Mouse (Mus musculus) lung, embryonic 16.5 days (tissue): ENCODE results near the gene Sycn. TPM values are rescaled to one million over a fixed set of nuclear protein-coding genes. Genes with fewer than 3 reads are reported as not detected.
A peak's percentile ranks its signal among the peaks of the same experiment; 100 is the strongest.

Experiments
- ATAC-seq: fragments of 200-750 bp; cut with Nextera tagmentation; 2 replicates; pipeline ENCODE4 v1.8.0; 2017; ENCODE audit warnings: low read depth, mild to moderate bottlenecking, moderate library complexity
- H3K27ac ChIP-seq: fragments of 300-500 bp; sonication (generic); 2 replicates; pipeline ENCODE4 v1.5.1; 2014; ENCODE audit warnings: mild to moderate bottlenecking, control low read depth, low read length
- H3K27me3 ChIP-seq: fragments of 300-500 bp; sonication (generic); 2 replicates; pipeline ENCODE4 v1.6.1; 2014; ENCODE audit warnings: low read depth, low read length, mixed read lengths; ENCODE audit not compliant: control insufficient read depth, insufficient read depth
- H3K36me3 ChIP-seq: fragments of 300-500 bp; sonication (generic); 2 replicates; pipeline ENCODE4 v1.6.1; 2014; ENCODE audit warnings: low read length; ENCODE audit not compliant: control insufficient read depth, insufficient read depth
- H3K4me1 ChIP-seq: fragments of 300-500 bp; sonication (generic); replicated peaks from 2 replicates; pipeline ENCODE4 v1.6.1; 2014; ENCODE audit warnings: low read length, mixed read lengths; ENCODE audit not compliant: control insufficient read depth, insufficient read depth
- H3K4me2 ChIP-seq: fragments of 300-500 bp; sonication (generic); 2 replicates; pipeline ENCODE4 v1.6.1; 2014; ENCODE audit warnings: low read depth, low read length, control low read depth
- H3K4me3 ChIP-seq: fragments of 300-500 bp; sonication (generic); 2 replicates; pipeline ENCODE4 v1.5.1; 2014; ENCODE audit warnings: mild to moderate bottlenecking, low read length, control low read depth
- H3K9ac ChIP-seq: fragments of 300-500 bp; sonication (generic); 2 replicates; pipeline ENCODE4 v1.6.1; 2014; ENCODE audit warnings: low read length, control low read depth
- H3K9me3 ChIP-seq: fragments of 300-500 bp; sonication (generic); 2 replicates; pipeline ENCODE4 v1.6.1; 2016; ENCODE audit warnings: low read length; ENCODE audit not compliant: control insufficient read depth
- whole genome bisulfite sequencing: fragments of 180-500 bp; shearing (Covaris S2); extraction: QIAGEN DNeasy Blood & Tissue Kit; methylation state at CpG from one replicate; pipeline ENCODE4 v1.1.7; 2014; 5-methylcytosine and 5-hydroxymethylcytosine counted together
- polyA plus RNA-seq: library from polyadenylated mRNA; unstranded; fragments of >200 nt; fragmentation: Nextera tagmentation; extraction: Ambion mirVana; gene quantifications from 2 replicates; pipeline ENCODE4 v1.2.1, GENCODE M21; 2015

Gene Sycn
- polyA plus RNA-seq, 1 experiment from 2014 or later, result not detected

GRCm38 (mm10) chr7:28553076-28553475, 12.4 kb downstream of the Sycn start:
- Histone ChIP-seq H3K4me3 (no peak overlapping the region), H3K36me3 (no peaks in the 10 kb centered on the region), H3K27ac (no peak overlapping the region), H3K4me2 (no peak overlapping the region), H3K27me3 (no peaks in the 10 kb centered on the region; the same call in 1 of the 2 replicates), H3K4me1 (peaks cover 8% of the 10 kb centered on the region), H3K9ac (no peak overlapping the region), H3K9me3 (no peaks in the 10 kb centered on the region)
- WGBS, result 79% methylated on average over 6 of the region's 6 CpGs
- no peak for ATAC-seq

GRCm38 (mm10) chr7:28555939-28556535, 15.4 kb downstream of the Sycn start:
- no peak overlapping the region for H3K4me3 ChIP-seq
- H3K27me3 ChIP-seq, result no peaks in the 10 kb centered on the region
- peaks cover 24% of the 10 kb centered on the region for H3K4me1 ChIP-seq
- H3K9me3 ChIP-seq, result no peaks in the 10 kb centered on the region
- peaks cover 12% of the 10 kb centered on the region for H3K36me3 ChIP-seq
- ATAC-seq, result no peak
- H3K27ac ChIP-seq, result no peak overlapping the region
- no peak overlapping the region for H3K9ac ChIP-seq
- no peak overlapping the region for H3K4me2 ChIP-seq
- 9% methylated on average over 5 of the region's 5 CpGs for WGBS

GRCm38 (mm10) chr7:28557069-28557468, 16.4 kb downstream of the Sycn start:
- Histone ChIP-seq H3K4me2 (no peak overlapping the region), H3K27me3 (no peaks in the 10 kb centered on the region), H3K4me3 (no peak overlapping the region), H3K9ac (no peak overlapping the region), H3K4me1 (peaks cover 24% of the 10 kb centered on the region), H3K9me3 (no peaks in the 10 kb centered on the region), H3K36me3 (peaks cover 14% of the 10 kb centered on the region), H3K27ac (no peak overlapping the region)
- 52% methylated on average over 5 of the region's 5 CpGs for WGBS
- no peak for ATAC-seq

GRCm38 (mm10) chr7:28557708-28558107, 17.0 kb downstream of the Sycn start:
- H3K36me3 ChIP-seq, result peaks cover 19% of the 10 kb centered on the region
- WGBS, result 60% methylated on average over 6 of the region's 6 CpGs

GRCm38 (mm10) chr7:28558486-28558885, 17.8 kb downstream of the Sycn start:
- Histone ChIP-seq H3K4me3 (no peak overlapping the region), H3K36me3 (peaks cover 27% of the 10 kb centered on the region), H3K27ac (peak overlapping the region; percentile 77), H3K9me3 (no peaks in the 10 kb centered on the region), H3K9ac (no peak overlapping the region), H3K4me1 (peaks cover 24% of the 10 kb centered on the region), H3K27me3 (no peaks in the 10 kb centered on the region), H3K4me2 (no peak overlapping the region)
- WGBS, result 34% methylated on average over 4 of the region's 4 CpGs
- ATAC-seq, result peak; percentile 91

More at GRCm38 (mm10) chr7:28557708-28558107, 17.0 kb downstream of the Sycn start:
- no peak overlapping the region for H3K4me2 ChIP-seq
- no peak for ATAC-seq
- H3K27me3 ChIP-seq, result no peaks in the 10 kb centered on the region
- H3K9me3 ChIP-seq, result no peaks in the 10 kb centered on the region
- H3K4me1 ChIP-seq, result peaks cover 24% of the 10 kb centered on the region
- H3K4me3 ChIP-seq, result no peak overlapping the region
- no peak overlapping the region for H3K9ac ChIP-seq
- peak overlapping the region; percentile 59 for H3K27ac ChIP-seq

GRCm38 (mm10) chr7:28560856-28561255, 20.2 kb downstream of the Sycn start:
- Histone ChIP-seq H3K36me3 (peaks cover 37% of the 10 kb centered on the region), H3K4me2 (no peak overlapping the region), H3K27me3 (no peaks in the 10 kb centered on the region), H3K4me1 (peaks cover 24% of the 10 kb centered on the region), H3K9ac (no peak overlapping the region), H3K9me3 (no peaks in the 10 kb centered on the region), H3K27ac (no peak overlapping the region), H3K4me3 (no peak overlapping the region)
- 85% methylated on average over 10 of the region's 10 CpGs for WGBS
- no peak for ATAC-seq

- no peak for ATAC-seq
- no peak overlapping the region for H3K27ac ChIP-seq
- H3K27me3 ChIP-seq, result no peaks in the 10 kb centered on the region
- H3K9me3 ChIP-seq, result no peaks in the 10 kb centered on the region
- WGBS, result 90% methylated on average over 11 of the region's 11 CpGs
- peaks cover 39% of the 10 kb centered on the region for H3K36me3 ChIP-seq
- H3K4me3 ChIP-seq, result no peak overlapping the region
- no peak overlapping the region for H3K9ac ChIP-seq
- no peak overlapping the region for H3K4me2 ChIP-seq
- peaks cover 20% of the 10 kb centered on the region for H3K4me1 ChIP-seq
Observed at GRCm38 (mm10) chr7:28561967-28562366, 21.3 kb downstream of the Sycn start.

GRCm38 (mm10) chr7:28562371-28562770, 21.7 kb downstream of the Sycn start:
- no peak overlapping the region for H3K4me2 ChIP-seq
- no peak for ATAC-seq
- H3K27ac ChIP-seq, result no peak overlapping the region
- H3K36me3 ChIP-seq, result peaks cover 43% of the 10 kb centered on the region
- H3K27me3 ChIP-seq, result no peaks in the 10 kb centered on the region
- no peak overlapping the region for H3K9ac ChIP-seq
- H3K4me3 ChIP-seq, result no peak overlapping the region
- H3K9me3 ChIP-seq, result no peaks in the 10 kb centered on the region
- peaks cover 20% of the 10 kb centered on the region for H3K4me1 ChIP-seq
- 89% methylated on average over 13 of the region's 13 CpGs for WGBS

GRCm38 (mm10) chr7:28562951-28563350, 22.3 kb downstream of the Sycn start:
- WGBS, result 90% methylated on average over 13 of the region's 13 CpGs
- no peak overlapping the region for H3K9ac ChIP-seq

GRCm38 (mm10) chr7:28565407-28565806, 24.7 kb downstream of the Sycn start:
- no peak overlapping the region for H3K9ac ChIP-seq
- no peak overlapping the region for H3K27ac ChIP-seq
- no peak overlapping the region for H3K4me2 ChIP-seq
- peaks cover 41% of the 10 kb centered on the region for H3K36me3 ChIP-seq
- peaks cover 14% of the 10 kb centered on the region for H3K4me1 ChIP-seq
- no peak for ATAC-seq
- H3K27me3 ChIP-seq, result no peaks in the 10 kb centered on the region
- no peak overlapping the region for H3K4me3 ChIP-seq
- no peaks in the 10 kb centered on the region for H3K9me3 ChIP-seq
- 74% methylated on average over 5 of the region's 5 CpGs for WGBS

More at GRCm38 (mm10) chr7:28562951-28563350, 22.3 kb downstream of the Sycn start:
- Histone ChIP-seq H3K27me3 (no peaks in the 10 kb centered on the region), H3K36me3 (peaks cover 49% of the 10 kb centered on the region), H3K4me3 (no peak overlapping the region), H3K4me1 (peaks cover 17% of the 10 kb centered on the region), H3K27ac (no peak overlapping the region), H3K4me2 (no peak overlapping the region), H3K9me3 (no peaks in the 10 kb centered on the region)
- no peak for ATAC-seq
